Mouse (Mus musculus): ENCODE results near the gene Arid1b. TPM values are rescaled to one million over a fixed set of nuclear protein-coding genes. Genes with fewer than 3 reads are reported as not detected.

Gene Arid1b
- polyA plus RNA-seq, 1 experiment, result 13.3 TPM

GRCm38 (mm10) chr17:5131706-5132105 lies 137.6 kb downstream of the Arid1b start:
- H3K4me3 ChIP-seq (replicated peaks), result no peak overlapping the region

DNA sequence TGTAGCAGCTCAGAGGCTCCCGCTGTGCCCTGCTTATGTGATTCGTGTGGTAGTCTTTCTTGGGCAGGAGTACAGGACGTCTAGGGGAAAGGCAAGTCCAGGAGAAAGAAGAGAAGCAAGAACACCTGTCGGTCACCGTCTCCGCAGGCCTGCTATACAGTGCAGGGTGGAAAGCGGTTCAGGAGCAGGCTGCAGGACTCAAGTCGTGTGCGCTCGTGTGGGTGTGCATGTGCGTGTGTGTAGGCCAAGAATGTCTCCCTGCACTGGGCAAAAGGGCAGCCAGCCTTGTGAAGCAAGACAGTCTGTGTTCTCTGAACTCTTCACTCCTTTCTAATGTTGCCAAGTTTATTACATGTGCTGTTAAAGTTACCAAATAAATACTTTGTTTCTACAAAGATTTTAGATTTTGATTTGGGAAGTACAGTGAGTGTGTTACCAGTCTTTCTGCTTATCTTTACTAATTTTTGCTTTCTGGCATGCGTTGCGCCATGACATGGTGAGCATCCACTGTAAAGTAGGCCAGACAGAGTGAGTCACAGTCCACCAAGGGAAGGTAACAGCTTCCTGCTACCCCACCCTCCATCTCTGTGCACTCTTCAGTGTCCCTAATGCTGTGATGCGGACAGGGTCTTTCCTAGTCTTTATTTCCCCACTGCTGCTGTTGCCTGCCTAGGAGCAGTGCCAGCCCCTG lies 138.3 kb downstream of the Arid1b start:
- peaks cover 31% of the 10 kb centered on the region for H3K4me1 ChIP-seq

More at GRCm38 (mm10) chr17:5131706-5132105, 137.6 kb downstream of the Arid1b start:
- H3K27me3 ChIP-seq (replicated peaks), result no peaks in the 10 kb centered on the region
- H3K36me3 ChIP-seq (replicated peaks; ENCODE audit: low read length), result peaks cover 66% of the 10 kb centered on the region
- TF ChIP-seq GATA1 (IDR thresholded peaks at IDR 0.05; ENCODE audit: borderline replicate concordance, low read length) (no peak), FLI1 (IDR thresholded peaks at IDR 0.05; ENCODE audit: low read length) (no peak)
- peaks cover 31% of the 10 kb centered on the region for H3K4me1 ChIP-seq
- H3K9me3 ChIP-seq, result no peaks in the 10 kb centered on the region

GRCm38 (mm10) chr17:5132987-5133355 lies 138.8 kb downstream of the Arid1b start:
- TF ChIP-seq GATA1 (IDR thresholded peaks at IDR 0.05; ENCODE audit: borderline replicate concordance, low read length) (no peak), FLI1 (IDR thresholded peaks at IDR 0.05; ENCODE audit: low read length) (no peak)
- Histone ChIP-seq H3K4me3 (replicated peaks) (no peak overlapping the region), H3K27me3 (replicated peaks) (no peaks in the 10 kb centered on the region), H3K36me3 (replicated peaks; ENCODE audit: low read length) (peaks cover 54% of the 10 kb centered on the region), H3K4me1 (peaks cover 35% of the 10 kb centered on the region), H3K9me3 (no peaks in the 10 kb centered on the region)

More for the DNA sequence above, 138.3 kb downstream of the Arid1b start:
- Histone ChIP-seq H3K4me3 (replicated peaks) (no peak overlapping the region), H3K9me3 (no peaks in the 10 kb centered on the region), H3K27me3 (replicated peaks) (no peaks in the 10 kb centered on the region), H3K36me3 (replicated peaks; ENCODE audit: low read length) (peaks cover 59% of the 10 kb centered on the region)
- TF ChIP-seq FLI1 (IDR thresholded peaks at IDR 0.05; ENCODE audit: low read length) (no peak), GATA1 (IDR thresholded peaks at IDR 0.05; ENCODE audit: borderline replicate concordance, low read length) (no peak)

- Histone ChIP-seq H3K9me3 (no peaks in the 10 kb centered on the region), H3K36me3 (replicated peaks; ENCODE audit: low read length) (peaks cover 51% of the 10 kb centered on the region), H3K27me3 (replicated peaks) (no peaks in the 10 kb centered on the region), H3K4me1 (peaks cover 43% of the 10 kb centered on the region), H3K4me3 (replicated peaks) (no peak overlapping the region)
- TF ChIP-seq GATA1 (IDR thresholded peaks at IDR 0.05; ENCODE audit: borderline replicate concordance, low read length) (no peak), FLI1 (IDR thresholded peaks at IDR 0.05; ENCODE audit: low read length) (no peak)
Measured at GRCm38 (mm10) chr17:5133831-5134230, 139.7 kb downstream of the Arid1b start.

DNA sequence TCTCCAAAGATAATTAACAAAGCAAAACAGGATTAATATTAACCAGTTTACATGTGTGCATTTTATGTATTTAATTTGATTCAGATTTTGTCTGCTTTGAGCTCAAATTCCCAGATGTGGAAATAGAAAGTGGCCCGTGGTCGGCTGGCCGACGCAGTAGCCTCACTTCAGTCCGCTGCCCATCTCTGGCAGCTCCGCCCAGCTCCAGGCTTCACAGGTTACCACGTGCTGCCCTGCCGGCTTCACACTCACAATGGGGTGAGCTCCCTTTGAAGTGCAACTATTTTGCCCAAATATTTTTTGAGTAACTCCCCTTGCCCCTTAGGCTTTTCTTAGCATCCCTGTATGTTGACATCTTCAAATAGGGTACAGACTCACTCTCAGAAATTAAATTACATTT lies 140.1 kb downstream of the Arid1b start:
- H3K27me3 ChIP-seq (replicated peaks), result no peaks in the 10 kb centered on the region
- peaks cover 48% of the 10 kb centered on the region for H3K36me3 ChIP-seq (replicated peaks; ENCODE audit: low read length)
- H3K9me3 ChIP-seq, result no peaks in the 10 kb centered on the region
- H3K4me1 ChIP-seq, result peaks cover 43% of the 10 kb centered on the region
- TF ChIP-seq GATA1 (IDR thresholded peaks at IDR 0.05; ENCODE audit: borderline replicate concordance, low read length) (no peak), FLI1 (IDR thresholded peaks at IDR 0.05; ENCODE audit: low read length) (no peak)
- H3K4me3 ChIP-seq (replicated peaks), result no peak overlapping the region

GRCm38 (mm10) chr17:5137936-5138335 lies 143.8 kb downstream of the Arid1b start:
- H3K27me3 ChIP-seq (replicated peaks), result no peaks in the 10 kb centered on the region
- TF ChIP-seq FLI1 (IDR thresholded peaks at IDR 0.05; ENCODE audit: low read length) (no peak), GATA1 (IDR thresholded peaks at IDR 0.05; ENCODE audit: borderline replicate concordance, low read length) (no peak)
- H3K4me1 ChIP-seq, result peaks cover 49% of the 10 kb centered on the region
- H3K36me3 ChIP-seq (replicated peaks; ENCODE audit: low read length), result peaks cover 25% of the 10 kb centered on the region
- H3K4me3 ChIP-seq (replicated peaks), result peak overlapping the region; percentile 62
- H3K9me3 ChIP-seq, result no peaks in the 10 kb centered on the region

DNA sequence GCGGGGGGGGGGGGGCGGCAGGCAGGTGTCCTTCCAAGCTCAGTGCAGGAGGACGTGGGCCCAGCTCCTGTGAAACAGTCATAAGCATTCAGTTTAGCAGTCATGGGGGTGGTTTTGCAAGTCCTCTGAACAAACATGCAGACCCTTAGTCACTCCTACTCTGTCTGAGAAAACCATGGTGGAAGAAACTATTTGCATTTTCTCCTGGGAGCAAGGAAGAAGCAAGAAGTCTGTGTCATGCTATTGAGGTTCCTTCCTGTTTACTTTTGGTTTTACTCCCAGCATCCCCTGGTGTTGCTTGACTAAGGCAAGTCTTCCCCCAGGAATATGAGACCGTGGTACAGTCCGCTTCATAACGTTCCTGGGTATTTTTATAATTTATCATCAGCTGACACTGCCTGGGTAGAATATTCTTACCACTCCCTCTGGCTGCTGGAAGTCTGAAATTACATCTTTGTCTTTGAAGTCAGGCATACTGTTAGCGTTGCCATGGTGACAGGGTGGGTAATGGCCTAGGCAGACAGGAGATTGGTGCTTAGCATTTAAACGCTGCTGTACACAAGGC lies 144.6 kb downstream of the Arid1b start:
- Histone ChIP-seq H3K36me3 (replicated peaks; ENCODE audit: low read length) (peaks cover 25% of the 10 kb centered on the region), H3K4me1 (peaks cover 48% of the 10 kb centered on the region), H3K9me3 (no peaks in the 10 kb centered on the region), H3K27me3 (replicated peaks) (no peaks in the 10 kb centered on the region), H3K4me3 (replicated peaks) (peak overlapping the region; percentile 79)
- no peak for TF ChIP-seq FLI1 (IDR thresholded peaks at IDR 0.05; ENCODE audit: low read length)
- no peak for TF ChIP-seq GATA1 (IDR thresholded peaks at IDR 0.05; ENCODE audit: borderline replicate concordance, low read length)

- TF ChIP-seq GATA1 (IDR thresholded peaks at IDR 0.05; ENCODE audit: borderline replicate concordance, low read length) (no peak), FLI1 (IDR thresholded peaks at IDR 0.05; ENCODE audit: low read length) (no peak)
- peaks cover 20% of the 10 kb centered on the region for H3K36me3 ChIP-seq (replicated peaks; ENCODE audit: low read length)
- H3K9me3 ChIP-seq, result no peaks in the 10 kb centered on the region
- H3K27me3 ChIP-seq (replicated peaks), result no peaks in the 10 kb centered on the region
- no peak overlapping the region for H3K4me3 ChIP-seq (replicated peaks)
- H3K4me1 ChIP-seq, result peaks cover 51% of the 10 kb centered on the region
Measured at GRCm38 (mm10) chr17:5139553-5139952, 145.4 kb downstream of the Arid1b start.

DNA sequence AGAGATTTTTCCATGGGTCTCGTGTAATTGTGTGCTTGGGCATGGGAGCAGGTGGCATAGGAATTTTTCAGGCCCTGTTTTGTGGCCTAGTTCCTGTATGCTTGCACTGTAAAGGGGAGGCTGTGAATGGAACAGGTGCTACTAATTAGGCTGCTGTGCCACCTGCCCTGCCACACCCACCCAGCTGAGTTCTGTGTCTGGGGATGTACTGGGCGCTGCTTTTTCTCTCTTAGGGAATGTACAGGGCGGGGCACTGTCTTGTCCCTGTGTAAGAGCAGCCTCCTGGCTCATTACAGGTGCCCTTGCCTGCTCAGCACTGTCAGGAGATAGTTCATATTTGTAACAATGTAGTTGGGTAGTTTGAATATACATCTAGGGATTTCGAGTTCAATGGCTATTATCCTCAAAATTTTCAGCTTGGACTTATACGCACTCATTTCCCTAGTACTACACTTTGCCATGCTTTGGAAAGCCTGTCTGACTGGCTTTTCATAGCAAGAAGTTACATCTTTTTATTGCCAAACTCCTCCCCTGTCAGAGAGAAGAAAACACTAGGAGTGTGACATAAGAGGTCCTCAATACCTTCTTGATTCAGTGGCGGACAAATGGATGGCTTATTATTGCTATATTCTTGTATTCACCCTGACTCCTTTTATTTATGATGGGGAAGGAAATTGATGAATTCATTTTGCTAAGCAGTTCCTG lies 149.8 kb downstream of the Arid1b start:
- H3K27me3 ChIP-seq (replicated peaks), result no peaks in the 10 kb centered on the region
- no peaks in the 10 kb centered on the region for H3K9me3 ChIP-seq
- H3K4me1 ChIP-seq, result peaks cover 37% of the 10 kb centered on the region
- TF ChIP-seq FLI1 (IDR thresholded peaks at IDR 0.05; ENCODE audit: low read length) (no peak), GATA1 (IDR thresholded peaks at IDR 0.05; ENCODE audit: borderline replicate concordance, low read length) (no peak)
- peaks cover 2% of the 10 kb centered on the region for H3K36me3 ChIP-seq (replicated peaks; ENCODE audit: low read length)
- no peak overlapping the region for H3K4me3 ChIP-seq (replicated peaks)

DNA sequence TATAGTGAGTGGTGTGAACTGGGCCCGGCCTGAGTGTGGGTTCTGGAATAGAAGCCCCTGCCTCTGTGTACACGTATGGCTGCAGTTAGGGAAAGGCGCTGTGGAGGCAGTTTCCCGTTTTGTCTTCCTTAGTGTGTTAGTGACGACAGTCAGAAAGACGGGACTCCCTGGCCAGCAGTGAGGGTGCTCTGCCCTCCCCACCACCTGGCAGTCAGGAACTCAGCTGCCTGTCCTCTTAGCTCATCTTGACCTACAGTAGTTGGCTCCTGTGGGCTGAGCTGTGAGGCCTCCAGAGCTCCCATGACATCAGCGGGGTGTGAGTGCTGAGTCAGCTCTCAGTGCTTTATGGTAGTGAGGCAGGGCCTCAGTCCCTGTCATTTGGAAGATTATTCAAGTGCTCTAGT lies 156.5 kb downstream of the Arid1b start:
- Histone ChIP-seq H3K9me3 (no peaks in the 10 kb centered on the region), H3K27me3 (replicated peaks) (no peaks in the 10 kb centered on the region), H3K36me3 (replicated peaks; ENCODE audit: low read length) (peaks cover 4% of the 10 kb centered on the region), H3K4me1 (peaks cover 29% of the 10 kb centered on the region), H3K4me3 (replicated peaks) (peak overlapping the region; percentile 59)
- no peak for TF ChIP-seq FLI1 (IDR thresholded peaks at IDR 0.05; ENCODE audit: low read length)
- TF ChIP-seq GATA1 (IDR thresholded peaks at IDR 0.05; ENCODE audit: borderline replicate concordance, low read length), result no peak

Data from megakaryocyte, embryonic 14.5 days (primary cell).